Mouse (Mus musculus) hindbrain, embryonic 11.5 days (tissue): ENCODE data around the gene Bcl2l13. TPM values are rescaled to one million over a fixed set of nuclear protein-coding genes. Genes with fewer than 3 reads are reported as not detected.
A peak's percentile ranks its signal among the peaks of the same experiment; 100 is the strongest.
"Not testable (repeated sequence)": the region's sequence is repeated elsewhere in the genome, so short reads cannot be mapped to it uniquely, and the experiment has no call there.

Experiments
- ATAC-seq: fragments of 200-750 bp; cut with Nextera tagmentation; 2 replicates; pipeline ENCODE4 v1.8.0; 2017; ENCODE audit warnings: mild to moderate bottlenecking, moderate TSS enrichment, moderate library complexity; ENCODE audit not compliant: low FRiP score
- DNase-seq: peaks from one replicate; pipeline ENCODE4 v3.0.0-alpha.2; 2015; ENCODE audit warnings: low spot score
- H3K27ac ChIP-seq: fragments of 300-500 bp; sonication (generic); 2 replicates; pipeline ENCODE4 v1.5.1; 2014; ENCODE audit warnings: mild to moderate bottlenecking, low read depth, low read length
- H3K27me3 ChIP-seq: fragments of 300-500 bp; sonication (generic); 2 replicates; pipeline ENCODE4 v1.6.1; 2014; ENCODE audit warnings: mild to moderate bottlenecking, low read length, moderate library complexity, mixed read lengths; ENCODE audit not compliant: control insufficient read depth, insufficient read depth
- H3K36me3 ChIP-seq: fragments of 300-500 bp; sonication (generic); 2 replicates; pipeline ENCODE4 v1.6.1; 2014; ENCODE audit warnings: mild to moderate bottlenecking, low read length, moderate library complexity, mixed read lengths; ENCODE audit not compliant: control insufficient read depth, insufficient read depth
- H3K4me1 ChIP-seq: fragments of 300-500 bp; sonication (generic); replicated peaks from 2 replicates; pipeline ENCODE4 v1.6.1; 2014; ENCODE audit warnings: low read length, mixed read lengths; ENCODE audit not compliant: control insufficient read depth, insufficient read depth
- H3K4me2 ChIP-seq: fragments of 300-500 bp; sonication (generic); replicated peaks from 2 replicates; pipeline ENCODE4 v1.6.1; 2014; ENCODE audit warnings: mild to moderate bottlenecking, low read depth, low read length
- H3K4me3 ChIP-seq: fragments of 300-500 bp; sonication (generic); 2 replicates; pipeline ENCODE4 v1.5.1; 2014; ENCODE audit warnings: low read depth, low read length
- H3K9ac ChIP-seq: fragments of 300-500 bp; sonication (generic); 2 replicates; pipeline ENCODE4 v1.6.1; 2014; ENCODE audit warnings: low read depth, low read length
- H3K9me3 ChIP-seq: fragments of 300-500 bp; sonication (generic); 2 replicates; pipeline ENCODE4 v1.6.1; 2016; ENCODE audit warnings: low read length; ENCODE audit not compliant: control insufficient read depth
- WGBS: fragments of 180-500 bp; shearing (Covaris S2); extraction: QIAGEN DNeasy Blood & Tissue Kit; methylation state at CpG from one replicate; pipeline ENCODE4 v1.1.7; 2014; 5-methylcytosine and 5-hydroxymethylcytosine counted together
- polyA plus RNA-seq: library from polyadenylated mRNA; unstranded; fragments of >200 nt; fragmentation: Nextera tagmentation; extraction: Ambion mirVana; gene quantifications from 2 replicates; pipeline ENCODE4 v1.2.1, GENCODE M21; 2014

Gene Bcl2l13
- polyA plus RNA-seq, 1 experiment from 2014 or later, result 31.7 TPM

- Histone ChIP-seq H3K9ac (peak overlapping the region; percentile 95; the same call in 1 of the 2 replicates), H3K9me3 (no peaks in the 10 kb centered on the region), H3K4me3 (peak overlapping the region; percentile 91), H3K27me3 (no peaks in the 10 kb centered on the region), H3K4me1 (no peaks in the 10 kb centered on the region), H3K36me3 (no peaks in the 10 kb centered on the region), H3K4me2 (peak overlapping the region; percentile 68), H3K27ac (no peak overlapping the region)
- no peak for DNase-seq
- 65% methylated on average over 1 of the region's 1 CpGs for WGBS
- ATAC-seq, result no peak
Measured at GRCm38 (mm10) chr6:120837152-120837530, 1.1 kb downstream of the Bcl2l13 start.

- Histone ChIP-seq H3K9me3 (no peaks in the 10 kb centered on the region), H3K36me3 (no peaks in the 10 kb centered on the region), H3K9ac (no peak overlapping the region), H3K4me3 (no peak overlapping the region), H3K4me2 (no peak overlapping the region), H3K4me1 (no peaks in the 10 kb centered on the region), H3K27ac (no peak overlapping the region), H3K27me3 (no peaks in the 10 kb centered on the region)
- 95% methylated on average over 7 of the region's 7 CpGs for WGBS
- ATAC-seq (no peak), DNase-seq (no peak)
Measured at GRCm38 (mm10) chr6:120840258-120840657, 4.2 kb downstream of the Bcl2l13 start.

GRCm38 (mm10) chr6:120841754-120842153, 5.7 kb downstream of the Bcl2l13 start:
- no peak for DNase-seq
- no peaks in the 10 kb centered on the region for H3K27me3 ChIP-seq
- no peak overlapping the region for H3K4me2 ChIP-seq
- H3K9me3 ChIP-seq, result no peaks in the 10 kb centered on the region
- no peak for ATAC-seq
- H3K36me3 ChIP-seq, result no peaks in the 10 kb centered on the region
- H3K4me1 ChIP-seq, result no peaks in the 10 kb centered on the region
- no peak overlapping the region for H3K4me3 ChIP-seq
- H3K27ac ChIP-seq, result no peak overlapping the region; the same call in 1 of the 2 replicates
- 97% methylated on average over 5 of the region's 5 CpGs for WGBS
- no peak overlapping the region for H3K9ac ChIP-seq

GRCm38 (mm10) chr6:120850720-120851119, 14.7 kb downstream of the Bcl2l13 start:
- H3K9ac ChIP-seq, H3K4me1 ChIP-seq, H3K9me3 ChIP-seq, H3K27me3 ChIP-seq, H3K4me3 ChIP-seq, H3K27ac ChIP-seq, H3K36me3 ChIP-seq, ATAC-seq, DNase-seq, H3K4me2 ChIP-seq: not testable (repeated sequence)

GRCm38 (mm10) chr6:120854413-120854812, 18.4 kb downstream of the Bcl2l13 start:
- no peak for DNase-seq
- Histone ChIP-seq H3K4me1 (no peaks in the 10 kb centered on the region), H3K4me3 (no peak overlapping the region), H3K27me3 (no peaks in the 10 kb centered on the region), H3K27ac (no peak overlapping the region), H3K9me3 (no peaks in the 10 kb centered on the region), H3K9ac (no peak overlapping the region), H3K36me3 (peaks cover 9% of the 10 kb centered on the region; the same call in 1 of the 2 replicates), H3K4me2 (no peak overlapping the region)
- 92% methylated on average over 10 of the region's 10 CpGs for WGBS
- ATAC-seq, result no peak

- Histone ChIP-seq H3K9me3 (no peaks in the 10 kb centered on the region), H3K27me3 (no peaks in the 10 kb centered on the region), H3K4me1 (no peaks in the 10 kb centered on the region), H3K36me3 (peaks cover 7% of the 10 kb centered on the region; the same call in 1 of the 2 replicates), H3K27ac (no peak overlapping the region), H3K4me2 (no peak overlapping the region), H3K9ac (no peak overlapping the region), H3K4me3 (no peak overlapping the region)
- DNase-seq (peak; percentile 5), ATAC-seq (peak; percentile 64)
- WGBS, result 56% methylated on average over 8 of the region's 8 CpGs
Measured at GRCm38 (mm10) chr6:120858217-120858711, 22.3 kb downstream of the Bcl2l13 start.

GRCm38 (mm10) chr6:120860079-120860478, 24.1 kb downstream of the Bcl2l13 start:
- Histone ChIP-seq H3K36me3 (peaks cover 7% of the 10 kb centered on the region; the same call in 1 of the 2 replicates), H3K27ac (no peak overlapping the region), H3K9ac (no peak overlapping the region), H3K9me3 (no peaks in the 10 kb centered on the region), H3K4me2 (no peak overlapping the region), H3K27me3 (no peaks in the 10 kb centered on the region), H3K4me3 (no peak overlapping the region), H3K4me1 (no peaks in the 10 kb centered on the region)
- DNase-seq (no peak), ATAC-seq (no peak)
- whole genome bisulfite sequencing, result 98% methylated on average over 3 of the region's 3 CpGs

GRCm38 (mm10) chr6:120866051-120866814, 30.2 kb downstream of the Bcl2l13 start:
- no peak for ATAC-seq
- Histone ChIP-seq H3K27me3 (no peaks in the 10 kb centered on the region), H3K36me3 (no peaks in the 10 kb centered on the region; the same call in 1 of the 2 replicates), H3K4me1 (no peaks in the 10 kb centered on the region), H3K27ac (no peak overlapping the region), H3K9me3 (no peaks in the 10 kb centered on the region), H3K4me2 (no peak overlapping the region), H3K4me3 (no peak overlapping the region), H3K9ac (no peak overlapping the region)
- WGBS, result 93% methylated on average over 9 of the region's 9 CpGs
- DNase-seq, result no peak

GRCm38 (mm10) chr6:120868824-120869223, 32.8 kb downstream of the Bcl2l13 start:
- Histone ChIP-seq H3K9ac (no peak overlapping the region), H3K4me3 (no peak overlapping the region), H3K27ac (no peak overlapping the region), H3K4me2 (no peak overlapping the region), H3K4me1 (no peaks in the 10 kb centered on the region), H3K36me3 (no peaks in the 10 kb centered on the region; the same call in 1 of the 2 replicates), H3K9me3 (no peaks in the 10 kb centered on the region), H3K27me3 (no peaks in the 10 kb centered on the region)
- no peak for ATAC-seq
- 78% methylated on average over 1 of the region's 1 CpGs for WGBS
- DNase-seq, result no peak
